Comparison of ENCODE assay signal across 34 mouse cellular contexts in the genomic region with DNA sequence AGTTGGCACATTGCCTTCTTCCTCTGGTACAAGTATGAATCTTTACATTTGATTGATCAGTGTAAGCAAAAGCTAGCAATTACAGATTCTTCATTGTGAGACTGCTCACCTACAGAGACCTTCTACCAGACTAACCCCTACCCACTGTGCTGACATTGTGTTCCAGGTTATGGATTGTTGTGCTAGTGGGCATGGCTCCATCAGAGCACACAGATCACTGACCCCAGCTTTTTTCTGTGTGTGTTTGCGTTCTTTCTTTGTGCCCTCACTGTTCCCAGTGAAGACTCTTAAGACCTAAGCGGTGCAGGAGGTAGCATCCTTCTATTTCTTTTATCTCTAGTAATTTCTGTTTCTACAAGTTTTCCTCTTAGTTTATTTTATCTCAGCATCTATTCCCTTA.
"Had no signal": no experiment of that assay in that cellular context is flagged by ENCODE, and none has a peak within 500 bp of the region (broad histone marks: within the 10 kb centered on the region; RNA-seq: fewer than 3 reads in every experiment).

No protein-coding gene starts in this region.

- H3K36me3 ChIP-seq: heart, embryonic 10.5 days; heart, embryonic 12.5 days; heart, embryonic 15.5 days; hindbrain, embryonic 10.5 days; hindbrain, embryonic 12.5 days; hindbrain, embryonic 13.5 days; hindbrain, embryonic 15.5 days; intestine, embryonic 15.5 days; kidney, embryonic 15.5 days had no signal

- H3K4me3 ChIP-seq: heart, embryonic 10.5 days; heart, embryonic 12.5 days; heart, embryonic 13.5 days; heart, embryonic 15.5 days; hindbrain, embryonic 10.5 days; hindbrain, embryonic 12.5 days; hindbrain, embryonic 13.5 days; hindbrain, embryonic 15.5 days; intestine, embryonic 15.5 days; kidney, embryonic 15.5 days; layer of hippocampus, adult 2 months had no signal

- H3K27ac ChIP-seq: heart, embryonic 10.5 days; heart, embryonic 13.5 days; heart, embryonic 15.5 days; hindbrain, embryonic 10.5 days; hindbrain, embryonic 12.5 days; hindbrain, embryonic 13.5 days; hindbrain, embryonic 14.5 days; hindbrain, embryonic 15.5 days; hindbrain, postnatal 0 days; intestine, embryonic 15.5 days; kidney, embryonic 15.5 days; kidney, postnatal 0 days; layer of hippocampus, adult 2 months had no signal

- H3K27me3 ChIP-seq: heart, embryonic 12.5 days; heart, embryonic 13.5 days; heart, embryonic 15.5 days; hindbrain, embryonic 12.5 days; hindbrain, embryonic 13.5 days; hindbrain, embryonic 15.5 days; intestine, embryonic 15.5 days; kidney, embryonic 15.5 days had no signal

- H3K9me3 ChIP-seq: heart, embryonic 10.5 days; heart, embryonic 12.5 days; heart, embryonic 13.5 days; heart, embryonic 15.5 days; hindbrain, embryonic 10.5 days; hindbrain, embryonic 12.5 days; hindbrain, embryonic 13.5 days; hindbrain, embryonic 15.5 days; intestine, embryonic 15.5 days; kidney, embryonic 15.5 days had no signal

- ATAC-seq: hindbrain, embryonic 16.5 days; hindbrain, postnatal 0 days; inflammation-experienced regulatory T-cells, adult 6 months; intestine, embryonic 15.5 days; intestine, embryonic 16.5 days; intestine, postnatal 0 days had no signal

- H3K9ac ChIP-seq: heart, embryonic 12.5 days; heart, embryonic 13.5 days; heart, embryonic 15.5 days; hindbrain, embryonic 12.5 days; hindbrain, embryonic 13.5 days; hindbrain, embryonic 14.5 days; hindbrain, embryonic 15.5 days; intestine, embryonic 15.5 days; kidney, embryonic 15.5 days had no signal

- H3K4me2 ChIP-seq: heart, embryonic 11.5 days; heart, embryonic 12.5 days; heart, embryonic 13.5 days; heart, embryonic 15.5 days; hindbrain, embryonic 12.5 days; hindbrain, embryonic 13.5 days; hindbrain, embryonic 14.5 days; hindbrain, embryonic 15.5 days; intestine, embryonic 15.5 days; kidney, embryonic 15.5 days had no signal

- H3K4me1 ChIP-seq: heart, embryonic 10.5 days; heart, embryonic 15.5 days; hindbrain, embryonic 10.5 days; hindbrain, embryonic 12.5 days; hindbrain, embryonic 15.5 days; intestine, embryonic 15.5 days; kidney, embryonic 15.5 days had no signal

- DNase-seq: heart, postnatal 14 days; heart, postnatal 36 days; heart, postnatal 4 days; kidney, adult 11 months; kidney, adult 18-20 months; kidney, adult 2 months; kidney, adult 8-10 months; kidney, adult 9 months; kidney, postnatal 10 days; kidney, postnatal 14 days; kidney, postnatal 25 days; kidney, postnatal 36 days; kidney, postnatal 4 days; layer of hippocampus, adult 9-11 months; layer of hippocampus, postnatal 36 days had no signal
